Mouse (Mus musculus) spleen, adult 2 months (tissue): Measurements from ENCODE around the gene Fam184b.

Source experiments
- CTCF ChIP-seq: fragments of 200-500 bp; IDR thresholded peaks from 2 replicates; pipeline ENCODE4 v1.5.1; 2011; ENCODE audit warnings: mild to moderate bottlenecking, inconsistent platforms; ENCODE audit not compliant: insufficient read depth, insufficient read length, insufficient replicate concordance; ENCODE audit errors: extremely low read depth
- POLR2A ChIP-seq: fragments of 200-500 bp; IDR thresholded peaks from 2 replicates; pipeline ENCODE4 v1.6.1; 2011; ENCODE audit warnings: low read depth, low read length, inconsistent platforms

DNA sequence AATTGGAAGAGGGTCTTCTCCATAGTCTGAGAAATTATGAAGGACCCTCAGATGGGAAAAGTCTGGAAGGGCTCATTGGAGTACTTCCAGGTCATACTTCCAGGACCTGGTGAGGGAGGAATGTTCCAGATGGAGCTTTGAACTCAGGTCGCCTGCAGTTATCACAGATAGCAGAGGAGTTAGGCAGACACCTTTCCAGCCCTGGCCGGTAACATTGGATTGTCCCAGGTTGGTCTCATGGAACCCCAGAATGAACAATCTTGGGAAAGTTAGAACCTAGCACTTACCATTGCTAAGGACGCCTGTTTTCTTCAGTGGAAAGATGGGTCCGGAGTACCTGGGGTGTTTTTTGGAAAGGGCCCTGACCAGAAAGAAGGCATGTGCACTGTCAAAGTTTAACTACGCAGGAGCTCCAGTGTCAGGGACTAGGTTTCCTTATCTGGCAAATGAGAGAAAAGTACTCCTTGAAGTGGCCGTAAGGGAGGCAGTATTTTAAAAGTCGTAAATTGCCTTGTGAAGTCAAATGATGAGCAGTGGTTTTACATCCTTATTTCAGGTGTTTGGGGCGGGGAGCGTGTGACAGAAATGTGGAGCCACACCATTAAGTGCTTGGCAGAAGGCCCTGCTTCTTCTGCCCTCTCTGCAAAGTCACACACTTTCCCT lies 145.2 kb downstream of the Fam184b start:
- TF ChIP-seq CTCF (no peak), POLR2A (no peak)
